Mouse (Mus musculus): Measurements from ENCODE around the gene Vmn1r48.
"Not testable (repeated sequence)": the region's sequence is repeated elsewhere in the genome, so short reads cannot be mapped to it uniquely, and the experiment has no call there.

Gene Vmn1r48

DNA sequence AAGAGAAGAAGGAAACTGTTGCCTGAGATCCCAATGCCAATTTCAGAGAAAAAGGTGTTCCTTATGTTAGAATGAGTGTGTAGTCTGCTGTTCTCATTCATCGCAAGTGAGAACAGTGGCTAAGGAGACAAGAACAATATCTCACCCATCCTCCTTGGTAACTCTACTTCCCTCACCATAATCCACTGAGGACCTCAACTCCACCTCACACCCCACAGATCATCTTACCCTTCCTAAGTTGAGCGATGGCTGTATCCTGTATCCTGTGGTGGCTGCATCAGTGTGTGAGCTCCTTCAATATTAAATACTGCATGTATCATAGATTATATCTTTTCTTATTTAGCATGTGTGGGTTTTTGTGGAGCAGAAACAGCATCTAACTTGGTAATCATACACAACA is at the start of gene Vmn1r48:
Gene Vmn1r48 (minus strand): TSS at position 101 of the 400 bp plus-strand sequence.
- DNase-seq (ENCODE audit: low read depth in 1 of 2, low spot score in 2 of 2), result not testable (repeated sequence)

DNA sequence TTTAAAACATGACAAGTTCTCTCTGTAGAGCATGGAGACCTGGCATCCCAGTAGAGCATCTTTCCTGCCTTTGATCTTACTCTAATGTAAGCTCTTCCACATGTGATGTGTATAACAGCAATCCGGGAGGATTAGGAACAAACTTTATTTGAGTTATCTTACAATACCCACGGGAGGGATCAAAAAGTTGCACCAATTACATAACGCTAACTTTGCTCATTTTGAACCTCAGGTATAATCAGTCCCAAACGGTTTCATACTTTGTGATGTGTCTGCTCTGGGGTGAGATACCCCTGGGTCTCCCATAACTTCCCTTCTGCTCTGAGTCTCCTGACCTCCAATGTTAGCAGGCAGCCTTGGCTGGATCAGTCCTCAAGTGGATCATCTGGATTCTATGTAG is 41.8 kb upstream of the Vmn1r48 start, which contains the start of gene Vmn1r49:
Gene Vmn1r49 (minus strand): TSS at position 101 of the 400 bp plus-strand sequence.
- no peak for DNase-seq (ENCODE audit: low read depth in 1 of 2, low spot score in 2 of 2)

DNA sequence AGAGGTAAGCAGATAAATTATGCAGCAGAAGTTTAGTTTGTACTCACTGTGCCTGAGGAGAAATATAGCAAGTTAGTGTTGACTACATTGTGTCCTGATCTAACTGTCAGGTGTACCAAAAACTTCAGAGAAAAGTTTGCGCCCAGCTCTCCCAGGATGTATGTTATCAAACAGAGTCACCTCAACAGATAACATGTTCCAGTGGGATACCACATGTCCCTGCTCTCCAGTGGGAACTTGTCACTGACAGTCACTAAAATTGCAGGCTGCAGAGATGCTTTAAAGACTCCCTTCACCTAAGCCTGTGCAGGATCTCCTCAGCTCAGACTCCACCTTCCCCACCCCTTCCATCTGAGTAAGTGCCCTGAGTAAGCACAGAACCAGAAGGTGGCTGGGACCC is 20.8 kb downstream of the Vmn1r48 start, which contains the start of gene Vmn1r47:
Gene Vmn1r47 (plus strand): TSS at position 301 of the 400 bp plus-strand sequence.
- not testable (repeated sequence) for DNase-seq (ENCODE audit: low read depth in 1 of 2, low spot score in 2 of 2)

DNA sequence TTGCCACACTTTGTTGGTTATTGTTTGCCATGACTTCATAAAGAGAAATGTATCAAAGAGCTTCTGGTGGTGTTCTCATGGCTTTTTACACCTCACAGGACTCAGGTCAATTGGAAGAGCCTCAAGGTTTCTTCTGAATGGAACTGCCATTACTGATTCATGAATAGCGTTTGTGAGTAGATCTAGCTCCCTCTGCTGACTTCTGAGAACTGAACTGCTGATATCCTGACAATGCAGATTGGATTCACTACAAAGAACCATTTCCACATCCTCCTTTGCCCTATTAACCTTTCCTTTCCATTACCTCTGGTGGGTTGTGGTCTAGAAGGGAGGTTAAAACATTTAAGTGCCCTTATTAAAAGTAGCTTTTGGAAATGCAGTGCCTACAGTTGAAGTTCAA is 50.7 kb downstream of the Vmn1r48 start:
- DNase-seq (ENCODE audit: low read depth in 1 of 2, low spot score in 2 of 2), result no peak

All from monocyte, adult 2 months (primary cell).